Mouse (Mus musculus) cortical plate, adult 2 months (tissue): Measurements from ENCODE around the gene Shisa6.

ENCODE experiments used
- CTCF ChIP-seq: fragments of 200-500 bp; IDR thresholded peaks from 2 replicates; pipeline ENCODE4 v1.5.1; 2011; ENCODE audit warnings: mild to moderate bottlenecking, control low read depth, low read length; ENCODE audit not compliant: insufficient read depth; ENCODE audit errors: extremely low read depth
- POLR2A ChIP-seq: fragments of 200-500 bp; IDR thresholded peaks from 2 replicates; pipeline ENCODE4 v1.6.1; 2011; ENCODE audit warnings: mild to moderate bottlenecking, low read length, control low read depth; ENCODE audit not compliant: insufficient read depth; ENCODE audit errors: extremely low read depth

DNA sequence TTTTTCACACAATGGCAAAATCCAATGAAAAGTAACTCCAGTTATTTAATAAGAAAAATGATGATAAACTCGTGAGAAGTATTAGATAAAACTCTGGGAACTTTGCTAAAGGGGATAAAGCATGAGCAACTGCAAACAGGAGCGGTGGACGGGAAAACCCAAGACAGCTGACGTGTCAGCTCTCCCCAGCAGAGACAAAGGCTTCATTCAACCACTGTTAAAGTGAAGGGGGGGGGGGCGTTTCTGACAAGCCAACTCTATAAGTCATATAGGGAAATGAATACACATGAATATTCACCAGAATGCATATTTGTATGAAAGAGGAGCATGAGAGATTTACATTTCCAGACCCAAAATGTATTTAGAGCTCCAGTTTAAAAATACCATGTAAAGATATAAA lies 83.1 kb downstream of the Shisa6 start:
- no peak for TF ChIP-seq CTCF
- TF ChIP-seq POLR2A: no peak
